Mouse (Mus musculus) T-helper 17 cell (primary cell): Measurements from ENCODE around the gene Fam169b.

Source experiments
- in situ Hi-C, 2 experiments: fragments of 300-600 bp; cut with MboI, MseI; formaldehyde crosslinking; loops; 1 replicate in 1 of 2; 2 replicates in 1 of 2; pipeline ENCODE4 v1.15.1; 2025; ENCODE audit warnings: high pct_unique_total_duplicates in 2 of 2

Gene Fam169b

GRCm38 (mm10) chr7:68315068-68315467 lies 41.4 kb downstream of the Fam169b start:
- in situ Hi-C loops, result loop anchor here in 1 of 2 experiments (10.0 kb wide), 1 partner anchor 170 kb away; no protein-coding TSS in a partner anchor

GRCm38 (mm10) chr7:68318006-68318788 lies 44.6 kb downstream of the Fam169b start:
- in situ Hi-C loops, result loop anchor here in 1 of 2 experiments (10.0 kb wide), 1 partner anchor 173 kb away; no protein-coding TSS in a partner anchor

GRCm38 (mm10) chr7:68318979-68319378 lies 45.3 kb downstream of the Fam169b start:
- in situ Hi-C loops, result loop anchor here in 1 of 2 experiments (10.0 kb wide), 1 partner anchor 174 kb away; no protein-coding TSS in a partner anchor

- in situ Hi-C loops, result loop anchor here in 1 of 2 experiments (5.0 kb wide), 1 partner anchor 1078 kb away; no protein-coding TSS in a partner anchor
Observed at GRCm38 (mm10) chr7:68320078-68320810, 46.6 kb downstream of the Fam169b start.

GRCm38 (mm10) chr7:68323051-68323450 lies 49.4 kb downstream of the Fam169b start:
- in situ Hi-C loops, result loop anchor here in 1 of 2 experiments (5.0 kb wide), 1 partner anchor 1081 kb away; no protein-coding TSS in a partner anchor

GRCm38 (mm10) chr7:68326190-68326722 lies 52.6 kb downstream of the Fam169b start:
- in situ Hi-C loops, result no loop called here

GRCm38 (mm10) chr7:68329000-68329399 lies 55.4 kb downstream of the Fam169b start:
- in situ Hi-C loops, result no loop called here

GRCm38 (mm10) chr7:68332799-68333198 lies 59.2 kb downstream of the Fam169b start:
- in situ Hi-C loops, result no loop called here

GRCm38 (mm10) chr7:68337080-68337781 lies 63.6 kb downstream of the Fam169b start:
- in situ Hi-C loops, result no loop called here

- in situ Hi-C loops, result no loop called here
Observed at GRCm38 (mm10) chr7:68338680-68339079, 65.0 kb downstream of the Fam169b start.

GRCm38 (mm10) chr7:68344561-68344960 lies 70.9 kb downstream of the Fam169b start:
- in situ Hi-C loops, result no loop called here

- in situ Hi-C loops, result loop anchor here in 1 of 2 experiments (5.0 kb wide), 1 partner anchor 544 kb away; no protein-coding TSS in a partner anchor
Observed at GRCm38 (mm10) chr7:68345963-68346362, 72.3 kb downstream of the Fam169b start.

- in situ Hi-C loops, result no loop called here
Observed at GRCm38 (mm10) chr7:68355325-68356076, 81.9 kb downstream of the Fam169b start.

GRCm38 (mm10) chr7:68357407-68357806 lies 83.8 kb downstream of the Fam169b start:
- in situ Hi-C loops, result no loop called here

GRCm38 (mm10) chr7:68362609-68363008 lies 89.0 kb downstream of the Fam169b start:
- in situ Hi-C loops, result no loop called here

- in situ Hi-C loops, result no loop called here
Observed at GRCm38 (mm10) chr7:68365711-68366110, 92.1 kb downstream of the Fam169b start.

GRCm38 (mm10) chr7:68368948-68369347 lies 95.3 kb downstream of the Fam169b start:
- in situ Hi-C loops, result no loop called here

GRCm38 (mm10) chr7:68369694-68370093 lies 96.1 kb downstream of the Fam169b start:
- in situ Hi-C loops, result loop anchor here (5.0 to 10.0 kb wide), 3 partner anchors 108 to 455 kb away; no protein-coding TSS in a partner anchor

- in situ Hi-C loops, result loop anchor here (5.0 to 10.0 kb wide), 3 partner anchors 103 to 451 kb away; no protein-coding TSS in a partner anchor
Observed at GRCm38 (mm10) chr7:68374109-68374857, 100.6 kb downstream of the Fam169b start.

- in situ Hi-C loops, result no loop called here
Observed at GRCm38 (mm10) chr7:68382187-68382586, 108.5 kb downstream of the Fam169b start.
